Mouse (Mus musculus) Patski (cell line): Measurements from ENCODE around the gene Olfr1220. TPM values are rescaled to one million over a fixed set of nuclear protein-coding genes. Genes with fewer than 3 reads are reported as not detected.

Experiments used
- ATAC-seq: fragments of 100-300 bp; one replicate; pipeline ENCODE4 v1.8.0; 2021
- CTCF ChIA-PET: fragments of 350-600 bp; sonication (Branson Sonifier 250); formaldehyde crosslinking; loops from one replicate; lab custom pipeline; 2022; ENCODE audit warnings: inconsistent platforms; lab: Charles Lee
- POLR2A ChIA-PET: fragments of 350-600 bp; sonication (Branson Sonifier 250); formaldehyde crosslinking; loops from one replicate; lab custom pipeline; 2022; ENCODE audit warnings: antibody characterized with exemption, inconsistent platforms; lab: Charles Lee
- DNase-seq: peaks from one replicate; pipeline ENCODE4 v3.0.0-alpha.2; 2011; ENCODE audit warnings: low read depth, low spot score
- H3K27me3 ChIP-seq: fragments of 371-371 bp; one replicate; pipeline ENCODE4 v1.5.1; 2021
- CTCF ChIP-seq: fragments of 100-300 bp; IDR thresholded peaks from one replicate; pipeline ENCODE4 v1.5.1; 2021
- in situ Hi-C: fragments of 300-500 bp; cut with MboI; formaldehyde crosslinking; loops from 3 replicates; pipeline ENCODE4 v1.11.1; 2018; ENCODE audit warnings: low pct_unique_long_range_greater_than_20kb, mixed read lengths
- polyA plus RNA-seq: library from polyadenylated mRNA; unstranded; gene quantifications from one replicate; pipeline ENCODE4 v1.2.3, GENCODE M21; 2021

Gene Olfr1220
- polyA plus RNA-seq = not detected

GRCm38 (mm10) chr2:89106735-89107134, at the start of gene Olfr1220:
Olfr1220 (minus strand) TSS chr2:89106835.
- H3K27me3 ChIP-seq = no peaks in the 10 kb centered on the region
- CTCF ChIA-PET = interaction anchor here (1.1 kb wide), 1 partner anchor 89 kb away, joined by 3 read pairs; no protein-coding TSS in a partner anchor
- POLR2A ChIA-PET = no interaction called here
- DNase-seq = no peak
- ATAC-seq = no peak
- in situ Hi-C loops = no loop called here
- no peak for TF ChIP-seq CTCF

- no peaks in the 10 kb centered on the region for H3K27me3 ChIP-seq
- TF ChIP-seq CTCF = no peak
- in situ Hi-C loops = no loop called here
- ATAC-seq (no peak), DNase-seq (no peak)
- CTCF ChIA-PET = no interaction called here
- POLR2A ChIA-PET = no interaction called here
Measured at GRCm38 (mm10) chr2:89151460-89151859, 44.8 kb upstream of the Olfr1220 start, which contains the start of gene Olfr1223. Olfr1223 (minus strand) TSS chr2:89151560.

- POLR2A ChIA-PET = no interaction called here
- H3K27me3 ChIP-seq = no peaks in the 10 kb centered on the region
- in situ Hi-C loops = no loop called here
- ATAC-seq (no peak), DNase-seq (no peak)
- CTCF ChIA-PET = no interaction called here
- TF ChIP-seq CTCF = no peak
Measured at GRCm38 (mm10) chr2:89132954-89133353, 26.3 kb upstream of the Olfr1220 start, which contains the start of gene Olfr1222. Olfr1222 (minus strand) TSS chr2:89133054.

- ChIA-PET POLR2A (no interaction called here), CTCF (no interaction called here)
- ATAC-seq (no peak), DNase-seq (no peak)
- no peak for TF ChIP-seq CTCF
- in situ Hi-C loops = no loop called here
- H3K27me3 ChIP-seq = no peaks in the 10 kb centered on the region
Measured at GRCm38 (mm10) chr2:89117183-89117582, 10.5 kb upstream of the Olfr1220 start, which contains the start of gene Olfr1221. Olfr1221 (minus strand) TSS chr2:89117283.

- POLR2A ChIA-PET = no interaction called here
- DNase-seq = no peak
- no peak for TF ChIP-seq CTCF
- CTCF ChIA-PET = interaction anchor here (1.9 kb wide), 1 partner anchor 10 kb away, joined by 6 read pairs; no protein-coding TSS in a partner anchor
- no peaks in the 10 kb centered on the region for H3K27me3 ChIP-seq
- ATAC-seq = no peak
- in situ Hi-C loops = no loop called here
Measured at GRCm38 (mm10) chr2:89105651-89106050, 984 bp downstream of the Olfr1220 start.

- ATAC-seq (no peak), DNase-seq (no peak)
- in situ Hi-C loops = no loop called here
- no peak for TF ChIP-seq CTCF
- no peaks in the 10 kb centered on the region for H3K27me3 ChIP-seq
- POLR2A ChIA-PET = no interaction called here
- CTCF ChIA-PET = interaction anchor here (1.0 kb wide), 1 partner anchor 22 kb away, joined by 3 read pairs; no protein-coding TSS in a partner anchor
Measured at GRCm38 (mm10) chr2:89093848-89094247, 12.8 kb downstream of the Olfr1220 start.

- ChIA-PET CTCF (no interaction called here), POLR2A (no interaction called here)
- no peak for DNase-seq
- H3K27me3 ChIP-seq = no peaks in the 10 kb centered on the region
- in situ Hi-C loops = no loop called here
- TF ChIP-seq CTCF = no peak
- no peak for ATAC-seq
Measured at GRCm38 (mm10) chr2:89083413-89083812, 23.2 kb downstream of the Olfr1220 start, which contains the start of gene Olfr1219. Olfr1219 (minus strand) TSS chr2:89083513.

- in situ Hi-C loops = no loop called here
Measured at GRCm38 (mm10) chr2:89081487-89081886, 25.1 kb downstream of the Olfr1220 start.

GRCm38 (mm10) chr2:89061087-89061486, 45.5 kb downstream of the Olfr1220 start, which contains the start of gene Olfr1218:
Olfr1218 (minus strand) TSS chr2:89061187.
- in situ Hi-C loops = no loop called here
- CTCF ChIA-PET = no interaction called here

More at GRCm38 (mm10) chr2:89081487-89081886, 25.1 kb downstream of the Olfr1220 start:
- POLR2A ChIA-PET = no interaction called here
- H3K27me3 ChIP-seq = no peaks in the 10 kb centered on the region
- no peak for ATAC-seq
- DNase-seq = no peak
- CTCF ChIA-PET = no interaction called here
- no peak for TF ChIP-seq CTCF

More at GRCm38 (mm10) chr2:89061087-89061486, 45.5 kb downstream of the Olfr1220 start, which contains the start of gene Olfr1218:
- DNase-seq (no peak), ATAC-seq (no peak)
- POLR2A ChIA-PET = no interaction called here
- no peak for TF ChIP-seq CTCF
- no peaks in the 10 kb centered on the region for H3K27me3 ChIP-seq

Other genes with a start within 250 kb of the Olfr1220 start
- gene Olfr1206, start 243.6 kb downstream of the Olfr1220 start, polyA plus RNA-seq = not detected
- gene Olfr1208, start 204.5 kb downstream of the Olfr1220 start, polyA plus RNA-seq = not detected
- not detected for gene Olfr1209, start 191.7 kb downstream of the Olfr1220 start, polyA plus RNA-seq
- gene Olfr1211, start 168.7 kb downstream of the Olfr1220 start, polyA plus RNA-seq = not detected
- not detected for gene Olfr1212, start 152.9 kb downstream of the Olfr1220 start, polyA plus RNA-seq
- not detected for gene Gm13762, start 126.6 kb downstream of the Olfr1220 start, polyA plus RNA-seq
- not detected for gene Olfr1214, start 114.2 kb downstream of the Olfr1220 start, polyA plus RNA-seq
- not detected for gene Olfr1215, start 99.9 kb downstream of the Olfr1220 start, polyA plus RNA-seq
- gene Olfr1216, start 88.5 kb downstream of the Olfr1220 start, polyA plus RNA-seq = not detected
- not detected for gene Olfr1217, start 74.8 kb downstream of the Olfr1220 start, polyA plus RNA-seq
- not detected for gene Olfr1218, start 45.6 kb downstream of the Olfr1220 start, polyA plus RNA-seq
- gene Olfr1219, start 23.3 kb downstream of the Olfr1220 start, polyA plus RNA-seq = not detected
- gene Olfr1221, start 10.4 kb upstream of the Olfr1220 start, polyA plus RNA-seq = not detected
- gene Olfr1222, start 26.2 kb upstream of the Olfr1220 start, polyA plus RNA-seq = not detected
- gene Olfr1223, start 44.7 kb upstream of the Olfr1220 start, polyA plus RNA-seq = not detected
- gene Olfr1224-ps1, start 57.3 kb upstream of the Olfr1220 start, polyA plus RNA-seq = not detected
- not detected for gene Olfr1225, start 67.8 kb upstream of the Olfr1220 start, polyA plus RNA-seq
- gene Olfr1226, start 93.2 kb upstream of the Olfr1220 start, polyA plus RNA-seq = not detected
- not detected for gene Olfr1228, start 147.2 kb upstream of the Olfr1220 start, polyA plus RNA-seq
- not detected for gene Olfr1229, start 181.2 kb upstream of the Olfr1220 start, polyA plus RNA-seq
- not detected for gene Olfr1230, start 190.4 kb upstream of the Olfr1220 start, polyA plus RNA-seq
- not detected for gene Olfr1231, start 200.2 kb upstream of the Olfr1220 start, polyA plus RNA-seq
- not detected for gene Olfr1232, start 222.8 kb upstream of the Olfr1220 start, polyA plus RNA-seq
- gene Olfr1233, start 235.6 kb upstream of the Olfr1220 start, polyA plus RNA-seq = not detected